Mouse (Mus musculus): ENCODE results near the gene Gabra5. TPM values are rescaled to one million over a fixed set of nuclear protein-coding genes. Genes with fewer than 3 reads are reported as not detected.

The Gabra5 gene
- polyA plus RNA-seq (2021; fragmentation: Nextera tagmentation), result 30.8 and 31.8 TPM in 2 replicates
- long read RNA-seq, experiment 1, transcript Gabra5-202 (11 exons, 2,607 nt), result minor isoform, 54 of 289 reads
- long read RNA-seq, experiment 1, transcript Gabra5-203 (10 exons, 2,224 nt), result minor isoform, 40 of 289 reads
- long read RNA-seq, experiment 1, transcript Gabra5-201 (10 exons, 2,671 nt), result major isoform, 74 of 289 reads
- long read RNA-seq, experiment 1, partial matches to known transcripts, result 42 of 289 reads
- long read RNA-seq, experiment 1, other reads (novel, unspliced or antisense), result 79 of 289 reads
- long read RNA-seq, experiment 2, partial matches to known transcripts, result 27 of 55 reads
- long read RNA-seq, experiment 2, other reads (novel, unspliced or antisense), result 20 of 55 reads

GRCm38 (mm10) chr7:57509681-57510141 is at the start of gene Gabra5:
TSS of gene Gabra5 (minus strand) at chr7:57510059.

GRCm38 (mm10) chr7:57419392-57419791 is 90.5 kb downstream of the Gabra5 start, which contains the start of gene Gabrb3:
TSS of gene Gabrb3 (plus strand) at chr7:57419692.

GRCm38 (mm10) chr7:57386517-57387340 is 123.1 kb downstream of the Gabra5 start, which contains the start of gene Gabrg3:
TSS of gene Gabrg3 (minus strand) at chr7:57387188.

Other genes starting within 250 kb of the Gabra5 start
- 4.7 and 6.3 TPM in 2 replicates for gene Gabrg3, start 122.9 kb downstream of the Gabra5 start, polyA plus RNA-seq (2021; fragmentation: Nextera tagmentation)
- 37.7 and 120 TPM in 2 replicates for gene Gabrb3, start 90.4 kb downstream of the Gabra5 start, polyA plus RNA-seq (2021; fragmentation: Nextera tagmentation)